Mouse (Mus musculus): ENCODE results near the gene Gna12.

Gna12 gene

GRCm38 (mm10) chr5:140750925-140751324 lies 79.3 kb downstream of the Gna12 start:
- no peak for DNase-seq

GRCm38 (mm10) chr5:140749062-140749875 lies 81.0 kb downstream of the Gna12 start:
- DNase-seq: peak; percentile 66

- DNase-seq: no peak
Observed at GRCm38 (mm10) chr5:140748425-140748824, 81.8 kb downstream of the Gna12 start.

DNA sequence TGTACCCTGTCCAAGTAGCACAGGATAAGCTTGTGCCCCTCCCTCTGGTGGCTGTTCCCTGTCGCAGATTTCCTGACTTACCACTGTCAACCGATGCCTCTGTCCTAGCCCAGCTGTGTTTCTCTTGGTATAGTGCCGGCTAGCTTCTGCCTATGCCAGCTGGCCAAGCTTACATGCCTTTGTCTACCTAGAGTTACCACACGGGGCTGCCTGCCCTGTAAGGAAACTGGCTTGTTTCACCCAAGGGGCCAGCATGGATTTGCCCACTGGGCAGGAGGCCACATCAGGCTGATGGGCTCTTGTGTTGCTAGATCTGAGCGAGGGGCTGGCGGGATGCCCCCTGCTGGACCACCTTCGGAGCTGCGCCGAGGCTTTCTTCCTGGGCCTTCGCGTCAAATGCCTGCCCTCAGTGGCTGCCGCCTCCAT lies 86.5 kb downstream of the Gna12 start:
- DNase-seq: no peak

DNA sequence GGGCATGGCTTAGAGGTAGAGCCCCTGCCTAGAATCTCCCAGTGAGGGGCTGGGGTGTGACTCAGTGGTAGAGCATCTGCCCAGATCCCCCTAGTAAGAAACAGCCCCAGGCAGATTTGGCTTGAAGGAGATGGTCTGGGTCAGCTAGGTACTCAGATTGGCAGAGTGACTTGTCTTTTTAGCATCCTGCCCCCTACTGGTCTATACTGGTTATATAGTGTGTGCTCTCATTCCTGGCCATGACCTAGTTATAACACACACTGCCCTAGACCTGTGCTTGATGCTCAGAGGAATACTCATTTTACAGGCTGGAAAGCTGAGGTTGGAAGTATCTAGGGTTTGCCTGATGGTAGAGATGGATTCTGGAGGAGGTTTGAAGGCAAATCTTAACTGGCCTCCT lies 88.4 kb downstream of the Gna12 start:
- no peak for DNase-seq

DNA sequence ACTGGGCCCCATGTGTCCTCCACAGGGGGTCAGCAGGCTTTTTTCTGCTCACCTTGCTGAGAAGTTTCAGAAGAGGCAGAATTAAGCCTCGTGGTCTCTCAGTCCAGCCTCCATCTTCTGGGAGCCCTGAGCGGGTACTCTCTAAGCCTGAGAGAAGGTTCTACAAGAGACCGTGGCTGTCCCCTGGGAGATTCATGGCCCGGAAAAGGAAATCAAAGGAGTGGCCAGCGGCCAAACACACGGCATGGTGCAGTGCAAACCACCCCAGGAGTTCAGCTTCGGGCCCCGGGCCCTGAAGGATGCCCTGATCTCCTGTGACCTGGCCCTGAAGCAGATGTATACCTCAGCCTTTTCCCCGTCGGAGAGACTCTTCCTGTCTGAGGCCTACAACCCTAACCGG lies 89.2 kb downstream of the Gna12 start:
- no peak for DNase-seq

DNA sequence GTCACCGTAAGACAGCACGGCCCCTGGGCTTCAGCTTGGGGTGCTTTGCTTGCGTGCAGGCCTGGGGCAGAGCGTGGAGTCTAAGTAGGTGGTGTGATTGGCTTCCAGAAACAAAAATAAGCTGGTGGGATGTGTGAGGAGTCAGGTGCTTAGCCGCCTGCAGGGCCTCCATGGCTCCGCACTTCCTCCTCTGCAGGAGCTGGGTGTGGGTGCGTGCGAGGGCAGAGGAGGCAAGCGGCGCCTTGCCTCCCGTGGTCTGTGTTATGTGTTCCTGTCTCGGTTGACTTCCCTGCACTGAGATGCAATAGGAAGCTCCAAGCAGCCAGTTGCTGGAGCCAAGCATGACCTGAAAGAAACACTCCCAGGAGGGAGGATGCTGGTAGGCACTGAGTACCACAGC lies 90.4 kb downstream of the Gna12 start:
- no peak for DNase-seq

DNA sequence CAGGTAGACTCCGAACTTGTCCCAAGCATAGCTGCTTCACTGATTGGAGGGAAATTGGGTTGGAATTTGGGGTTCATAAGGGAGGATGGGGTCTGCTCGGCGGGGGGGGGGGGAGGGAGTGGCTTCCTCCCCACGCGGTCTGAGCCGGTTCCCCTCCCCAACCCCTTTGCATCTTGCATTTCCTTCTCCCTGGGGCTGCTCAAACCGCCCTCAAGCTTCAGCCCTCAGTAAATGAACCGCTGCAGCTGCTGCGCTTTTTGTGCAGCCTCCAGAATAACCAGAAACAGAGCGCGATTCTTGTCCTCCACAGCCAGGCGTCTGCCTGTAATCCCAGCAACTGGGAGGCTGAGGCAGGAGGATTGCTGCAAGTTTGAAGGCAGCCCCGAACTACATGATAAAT lies 94.1 kb downstream of the Gna12 start:
- DNase-seq: no peak

DNA sequence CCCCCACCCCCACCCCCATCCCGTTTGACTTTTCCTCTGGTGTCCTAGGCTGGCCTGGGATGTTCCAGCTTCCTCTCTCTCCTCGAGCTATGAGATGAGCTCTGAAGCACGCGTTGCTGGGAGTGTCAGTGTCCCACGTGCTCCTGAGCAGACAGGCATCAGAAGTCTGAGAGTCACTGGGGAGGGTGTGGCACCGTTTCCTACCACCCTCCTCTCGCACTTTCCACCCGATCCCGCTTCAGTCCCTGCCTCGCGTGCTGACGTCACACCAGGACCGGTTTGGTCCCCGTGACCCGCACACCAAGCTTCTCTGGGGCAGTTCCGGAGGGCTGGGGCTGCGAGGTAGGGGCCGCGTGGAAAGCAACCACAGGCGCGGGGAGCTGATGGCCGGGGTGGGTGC lies 94.9 kb downstream of the Gna12 start:
- no peak for DNase-seq

- no peak for DNase-seq
Observed at GRCm38 (mm10) chr5:140733336-140733735, 96.9 kb downstream of the Gna12 start.

- DNase-seq: no peak
Observed at GRCm38 (mm10) chr5:140732195-140732594, 98.0 kb downstream of the Gna12 start.

GRCm38 (mm10) chr5:140731040-140731797 lies 99.0 kb downstream of the Gna12 start:
- DNase-seq: no peak

DNA sequence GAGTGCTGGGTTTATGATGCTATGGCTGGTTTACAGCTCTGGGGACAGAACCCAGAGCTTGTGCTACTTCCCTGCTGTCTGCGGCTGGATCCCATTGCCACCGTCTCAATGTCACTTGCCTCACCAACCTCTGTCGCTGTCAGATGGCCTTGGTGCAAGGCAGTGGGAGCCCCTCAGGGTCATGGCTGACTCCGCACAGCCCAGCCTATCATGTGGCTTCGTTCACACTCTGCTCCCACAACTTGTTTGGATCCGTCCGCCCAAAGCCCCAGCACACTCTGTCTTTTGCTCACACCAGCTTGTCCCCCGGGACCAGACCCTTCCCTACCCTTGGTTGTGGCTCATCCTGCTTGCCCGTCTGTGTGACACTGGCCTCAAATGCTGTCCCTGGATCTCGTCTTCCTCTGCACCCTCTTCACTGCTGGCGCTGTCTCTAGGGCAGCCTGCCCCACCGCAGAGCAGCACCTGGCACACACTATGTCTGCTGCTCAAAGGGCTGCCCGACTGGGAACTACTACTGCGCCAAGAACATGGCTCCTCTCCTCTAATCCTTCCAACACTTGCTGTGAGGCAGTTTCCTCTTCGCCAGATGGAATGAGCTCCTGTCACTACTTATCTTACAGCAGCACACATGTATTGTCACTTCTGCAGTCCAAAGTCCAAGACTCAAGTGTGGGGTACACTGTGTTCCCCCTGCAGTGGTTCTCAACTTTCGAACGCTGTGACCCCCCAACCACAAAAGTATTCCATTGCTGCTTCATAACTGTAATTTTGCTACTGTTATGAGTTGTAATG lies 103.1 kb downstream of the Gna12 start:
- DNase-seq: no peak

DNA sequence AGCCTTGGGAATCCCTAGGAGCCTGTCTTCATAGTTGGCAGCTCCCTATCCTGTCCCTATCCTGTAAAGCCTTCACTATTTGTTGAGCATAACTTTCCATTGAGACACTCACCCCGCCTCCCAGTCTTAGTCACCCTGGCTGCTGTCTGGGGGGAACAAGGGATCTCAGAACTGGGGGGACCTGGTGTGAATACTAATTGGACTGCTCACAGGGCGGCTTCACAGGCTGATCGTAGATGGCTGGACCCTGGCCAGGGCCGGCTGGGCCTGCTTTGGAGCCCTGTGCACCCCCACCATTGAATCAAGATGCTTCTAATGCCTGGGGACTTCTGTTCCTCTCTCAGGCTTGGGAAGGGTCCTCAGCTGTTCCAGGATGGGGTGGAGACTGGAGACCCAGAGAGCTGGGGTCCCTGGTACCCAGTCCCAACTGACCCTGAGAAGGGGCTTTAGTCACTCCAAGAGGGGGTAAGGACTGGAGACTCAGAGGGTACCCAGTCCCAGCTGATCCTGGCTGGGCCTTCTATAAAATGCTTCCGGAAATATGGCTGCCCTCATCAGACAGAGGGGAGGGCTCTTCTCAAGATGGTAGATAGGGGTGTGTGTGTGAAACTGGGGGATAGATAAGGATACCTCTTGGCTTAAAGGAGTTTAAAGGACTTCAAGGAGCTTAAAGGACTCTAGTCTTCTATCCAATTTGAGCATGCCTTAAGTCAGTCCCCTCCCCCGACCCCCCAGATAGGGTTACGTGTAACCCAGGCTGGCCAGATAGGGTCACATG lies 104.0 kb downstream of the Gna12 start:
- no peak for DNase-seq

DNA sequence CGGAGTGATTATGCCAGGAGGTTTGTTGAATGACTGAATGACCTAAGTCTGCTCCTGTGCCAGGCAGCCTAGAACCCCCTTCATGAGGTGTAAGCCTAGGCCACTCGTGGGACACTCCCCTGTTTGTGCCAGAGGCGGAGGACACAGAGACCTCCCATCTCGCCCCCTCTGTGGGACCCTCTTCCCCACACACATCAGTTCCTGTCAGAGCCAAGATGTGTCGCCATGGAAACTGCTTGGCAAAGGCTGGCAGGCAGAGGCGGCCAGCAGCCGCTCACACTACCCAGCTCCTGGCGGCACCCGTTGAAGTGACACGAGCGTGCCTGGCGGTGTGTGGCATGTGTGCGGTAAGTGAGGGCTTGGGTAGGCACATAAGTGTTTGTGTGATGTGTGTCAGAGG lies 106.4 kb downstream of the Gna12 start, which contains the start of gene Amz1:
TSS of gene Amz1 (plus strand) at position 306 of the 400 bp plus-strand sequence.
- no peak for DNase-seq

DNA sequence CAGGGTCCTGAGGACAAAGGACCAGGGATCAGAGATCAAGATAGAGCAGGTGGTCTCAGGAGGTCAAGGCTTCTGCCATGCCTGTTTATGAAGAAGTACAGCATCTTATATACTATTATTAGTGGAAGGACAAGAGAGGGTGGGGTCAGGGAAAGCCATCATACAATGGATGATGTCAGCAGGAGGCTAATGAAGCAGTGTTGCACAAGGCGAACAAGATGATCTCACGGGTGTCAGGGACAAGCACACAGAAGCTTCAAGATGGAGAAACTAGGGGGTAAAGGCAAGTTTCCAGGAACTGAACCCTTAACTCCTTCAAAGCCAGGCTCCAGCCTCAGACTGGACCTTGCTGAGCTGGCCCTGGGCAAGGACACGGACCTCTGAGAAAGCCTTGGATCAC lies 108.1 kb downstream of the Gna12 start:
- no peak for DNase-seq

GRCm38 (mm10) chr5:140720773-140721172 lies 109.5 kb downstream of the Gna12 start:
- DNase-seq: no peak

DNA sequence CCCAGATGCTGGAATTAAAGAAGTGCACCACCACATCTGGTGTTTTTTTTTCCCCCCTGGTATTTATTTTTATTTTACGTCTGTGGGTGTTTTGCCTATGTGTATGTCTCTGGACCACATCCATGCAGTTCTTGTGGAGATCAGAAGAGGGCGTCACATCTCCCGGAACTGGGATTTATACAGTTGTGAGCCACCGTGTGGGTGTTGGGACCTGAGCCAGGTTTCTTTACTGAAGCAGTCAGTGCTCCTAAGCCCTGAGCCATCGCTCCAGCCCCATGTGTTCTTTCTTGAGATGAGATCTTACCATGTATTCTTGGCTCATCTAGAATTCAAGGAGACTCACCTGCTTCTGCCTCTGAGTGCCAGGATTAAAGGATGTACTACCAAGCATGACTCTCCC lies 119.2 kb downstream of the Gna12 start:
- no peak for DNase-seq

DNA sequence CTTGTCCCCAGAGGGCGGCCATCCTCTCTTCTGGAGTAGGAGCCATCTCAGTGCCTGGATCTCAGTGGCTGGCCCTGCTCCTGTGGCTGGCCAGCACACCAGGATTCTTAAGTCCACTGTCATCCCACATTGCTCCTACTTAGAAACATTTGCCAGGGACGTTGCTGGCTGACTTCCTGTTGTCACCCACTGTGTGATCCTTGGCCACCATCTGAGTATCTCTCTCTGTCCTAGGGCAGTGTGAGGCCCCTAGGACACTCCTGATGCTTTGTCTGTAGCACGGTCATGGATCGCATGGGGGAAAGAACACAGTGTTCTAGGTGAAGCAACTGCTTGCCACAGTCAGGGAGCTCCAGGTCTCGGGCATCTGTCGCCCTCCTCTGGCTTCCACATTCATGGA lies 119.9 kb downstream of the Gna12 start:
- DNase-seq: no peak

All from cerebellum, adult 11 months (tissue).